Mouse (Mus musculus) neural tube, embryonic 10.5 days (tissue): ENCODE measurements around the gene 6430531B16Rik.

Experiments used
- DNase-seq: peaks from one replicate; pipeline ENCODE4 v3.0.0-alpha.2; 2017; ENCODE audit warnings: low spot score; ENCODE audit errors: extremely low spot score

The 6430531B16Rik gene

GRCm38 (mm10) chr7:139970979-139971378 lies 7.6 kb downstream of the 6430531B16Rik start:
- DNase-seq, result no peak

- no peak for DNase-seq
Measured at GRCm38 (mm10) chr7:139970216-139970919, 8.2 kb downstream of the 6430531B16Rik start.

GRCm38 (mm10) chr7:139969348-139970130 lies 9.0 kb downstream of the 6430531B16Rik start:
- peak; percentile 79 for DNase-seq

GRCm38 (mm10) chr7:139968428-139968827 lies 10.1 kb downstream of the 6430531B16Rik start:
- no peak for DNase-seq

- DNase-seq, result no peak
Measured at GRCm38 (mm10) chr7:139967175-139967574, 11.4 kb downstream of the 6430531B16Rik start.

GRCm38 (mm10) chr7:139963814-139964213 lies 14.7 kb downstream of the 6430531B16Rik start:
- DNase-seq, result no peak

GRCm38 (mm10) chr7:139961141-139961540 lies 17.4 kb downstream of the 6430531B16Rik start:
- no peak for DNase-seq

GRCm38 (mm10) chr7:139957958-139958357 lies 20.6 kb downstream of the 6430531B16Rik start:
- DNase-seq, result no peak

- no peak for DNase-seq
Measured at GRCm38 (mm10) chr7:139957437-139957836, 21.1 kb downstream of the 6430531B16Rik start.

GRCm38 (mm10) chr7:139956658-139957057 lies 21.9 kb downstream of the 6430531B16Rik start:
- no peak for DNase-seq

GRCm38 (mm10) chr7:139955505-139955904 lies 23.1 kb downstream of the 6430531B16Rik start:
- no peak for DNase-seq

- no peak for DNase-seq
Measured at GRCm38 (mm10) chr7:139951991-139952633, 26.4 kb downstream of the 6430531B16Rik start.

GRCm38 (mm10) chr7:139951079-139951478 lies 27.5 kb downstream of the 6430531B16Rik start:
- DNase-seq, result no peak

GRCm38 (mm10) chr7:139950283-139950971 lies 28.1 kb downstream of the 6430531B16Rik start:
- peak; percentile 67 for DNase-seq

- peak; percentile 61 for DNase-seq
Measured at GRCm38 (mm10) chr7:139949893-139950282, 28.7 kb downstream of the 6430531B16Rik start.

- no peak for DNase-seq
Measured at GRCm38 (mm10) chr7:139946032-139946431, 32.5 kb downstream of the 6430531B16Rik start.

GRCm38 (mm10) chr7:139945516-139945915 lies 33.0 kb downstream of the 6430531B16Rik start:
- DNase-seq, result peak; percentile 26

GRCm38 (mm10) chr7:139944291-139945240 lies 34.0 kb downstream of the 6430531B16Rik start:
- peak; percentile 65 for DNase-seq

GRCm38 (mm10) chr7:139943674-139944281 lies 34.8 kb downstream of the 6430531B16Rik start, which contains the start of gene Utf1:
Gene Utf1 (plus strand): TSS chr7:139943789.
- DNase-seq, result no peak
